Mouse (Mus musculus) brown adipose tissue, adult 24 weeks (tissue): ENCODE results near the gene Cct5. TPM values are rescaled to one million over a fixed set of nuclear protein-coding genes. Genes with fewer than 3 reads are reported as not detected.
"Not testable (repeated sequence)": the region's sequence is repeated elsewhere in the genome, so short reads cannot be mapped to it uniquely, and the experiment has no call there.

Experiments
- H3K27ac ChIP-seq: fragments of 200-500 bp; replicated peaks from 2 replicates; pipeline ENCODE4 v1.5.1; 2012; ENCODE audit warnings: low read depth, mild to moderate bottlenecking, low read length
- H3K4me1 ChIP-seq: fragments of 200-500 bp; 2 replicates; pipeline ENCODE4 v1.6.1; 2012; ENCODE audit warnings: low read length, mixed read lengths; ENCODE audit not compliant: control insufficient read depth, insufficient read depth, insufficient read length
- H3K4me3 ChIP-seq: fragments of 200-500 bp; 2 replicates; pipeline ENCODE4 v1.5.1; 2012; ENCODE audit warnings: low read depth, mild to moderate bottlenecking, low read length, moderate library complexity; ENCODE audit not compliant: insufficient read depth
- polyA plus RNA-seq: library from polyadenylated mRNA; stranded (reverse); fragments of >200 nt; gene quantifications from 2 replicates; pipeline ENCODE4 v1.2.4, GENCODE M21; 2012; ENCODE audit not compliant: missing spikeins, insufficient read depth, insufficient read length

Gene Cct5
- polyA plus RNA-seq, 1 experiment: 134 TPM

GRCm38 (mm10) chr15:31585238-31585637 lies 16.4 kb downstream of the Cct5 start:
- H3K4me1 ChIP-seq: peaks cover 3% of the 10 kb centered on the region; the same call in 1 of the 2 replicates
- no peak overlapping the region for H3K27ac ChIP-seq
- H3K4me3 ChIP-seq: no peak overlapping the region

GRCm38 (mm10) chr15:31583304-31584085 lies 18.1 kb downstream of the Cct5 start:
- Histone ChIP-seq H3K4me3 (no peak overlapping the region), H3K4me1 (peaks cover 3% of the 10 kb centered on the region; the same call in 1 of the 2 replicates), H3K27ac (0 out of 2 replicates have a peak overlapping the region, but pooled peaks have one; percentile 11)

- H3K4me3 ChIP-seq, H3K27ac ChIP-seq, H3K4me1 ChIP-seq: not testable (repeated sequence)
Measured at GRCm38 (mm10) chr15:31581086-31581485, 20.5 kb downstream of the Cct5 start.

- H3K4me1 ChIP-seq: peaks cover 9% of the 10 kb centered on the region
- H3K4me3 ChIP-seq: no peak overlapping the region
- H3K27ac ChIP-seq: no peak overlapping the region
Measured at GRCm38 (mm10) chr15:31576076-31576475, 25.5 kb downstream of the Cct5 start.

GRCm38 (mm10) chr15:31573692-31574091 lies 27.9 kb downstream of the Cct5 start:
- H3K4me3 ChIP-seq: no peak overlapping the region
- H3K4me1 ChIP-seq: peaks cover 15% of the 10 kb centered on the region
- H3K27ac ChIP-seq: no peak overlapping the region

GRCm38 (mm10) chr15:31573287-31573686 lies 28.3 kb downstream of the Cct5 start:
- H3K4me1 ChIP-seq: peaks cover 15% of the 10 kb centered on the region
- H3K4me3 ChIP-seq: no peak overlapping the region
- no peak overlapping the region for H3K27ac ChIP-seq

GRCm38 (mm10) chr15:31571906-31572722 lies 29.5 kb downstream of the Cct5 start:
- Histone ChIP-seq H3K27ac (peak overlapping the region; percentile 71), H3K4me3 (no peak overlapping the region), H3K4me1 (peaks cover 17% of the 10 kb centered on the region)

- Histone ChIP-seq H3K4me3 (no peak overlapping the region), H3K27ac (peak overlapping the region; percentile 71), H3K4me1 (peaks cover 17% of the 10 kb centered on the region)
Measured at GRCm38 (mm10) chr15:31570959-31571358, 30.6 kb downstream of the Cct5 start.

GRCm38 (mm10) chr15:31569325-31570022 lies 32.1 kb downstream of the Cct5 start:
- Histone ChIP-seq H3K27ac (no peak overlapping the region), H3K4me1 (peaks cover 17% of the 10 kb centered on the region), H3K4me3 (peak overlapping the region; percentile 14; the same call in 1 of the 2 replicates)

GRCm38 (mm10) chr15:31568581-31568996 lies 33.0 kb downstream of the Cct5 start:
- Histone ChIP-seq H3K4me1 (peaks cover 17% of the 10 kb centered on the region), H3K4me3 (peak overlapping the region; percentile 48), H3K27ac (no peak overlapping the region)

- no peak overlapping the region for H3K27ac ChIP-seq
- H3K4me1 ChIP-seq: peaks cover 15% of the 10 kb centered on the region
- H3K4me3 ChIP-seq: no peak overlapping the region
Measured at GRCm38 (mm10) chr15:31567431-31567830, 34.2 kb downstream of the Cct5 start.

GRCm38 (mm10) chr15:31565786-31566185 lies 35.8 kb downstream of the Cct5 start:
- Histone ChIP-seq H3K4me3 (no peak overlapping the region), H3K27ac (no peak overlapping the region)

GRCm38 (mm10) chr15:31565184-31565583 lies 36.4 kb downstream of the Cct5 start, which contains the start of gene Cmbl:
TSS of gene Cmbl (plus strand) at chr15:31565389.
- Histone ChIP-seq H3K4me3 (no peak within 1 kb of the TSS), H3K27ac (0 out of 2 replicates have a peak within 1 kb of the TSS, but pooled peaks have one; percentile 8), H3K4me1 (0 out of 2 replicates have a peak, but pooled peaks cover 2% of the 10 kb centered on the region)

More at GRCm38 (mm10) chr15:31565786-31566185, 35.8 kb downstream of the Cct5 start:
- H3K4me1 ChIP-seq: 0 out of 2 replicates have a peak, but pooled peaks cover 8% of the 10 kb centered on the region

GRCm38 (mm10) chr15:31563577-31564546 lies 37.7 kb downstream of the Cct5 start:
- Histone ChIP-seq H3K4me3 (no peak overlapping the region), H3K4me1 (0 out of 2 replicates have a peak, but pooled peaks cover 2% of the 10 kb centered on the region), H3K27ac (no peak overlapping the region)
